Mouse (Mus musculus) forebrain, postnatal 0 days (tissue): ENCODE measurements around the gene Olfr672. TPM values are rescaled to one million over a fixed set of nuclear protein-coding genes. Genes with fewer than 3 reads are reported as not detected.
A peak's percentile ranks its signal among the peaks of the same experiment; 100 is the strongest.
"Not testable (repeated sequence)": the region's sequence is repeated elsewhere in the genome, so short reads cannot be mapped to it uniquely, and the experiment has no call there.

Experiments used
- ATAC-seq: fragments of 200-750 bp; cut with Nextera tagmentation; 2 replicates; pipeline ENCODE4 v1.8.0; 2017; ENCODE audit warnings: mild to moderate bottlenecking, moderate library complexity
- DNase-seq: peaks from one replicate; pipeline ENCODE4 v3.0.0-alpha.2; 2015
- H3K27ac ChIP-seq: fragments of 300-500 bp; sonication (generic); 2 replicates; pipeline ENCODE4 v1.5.1; 2014; ENCODE audit warnings: low read depth, mild to moderate bottlenecking, antibody characterized with exemption, low read length, moderate library complexity, mixed read lengths
- H3K27me3 ChIP-seq: fragments of 300-500 bp; sonication (generic); 2 replicates; pipeline ENCODE4 v1.6.1; 2014; ENCODE audit warnings: mild to moderate bottlenecking, low read length, mixed read lengths; ENCODE audit not compliant: insufficient read depth
- H3K36me3 ChIP-seq: fragments of 300-500 bp; sonication (generic); 2 replicates; pipeline ENCODE4 v1.6.1; 2014; ENCODE audit warnings: mild to moderate bottlenecking, moderate library complexity; ENCODE audit not compliant: insufficient read depth
- H3K4me1 ChIP-seq: fragments of 300-500 bp; sonication (generic); 2 replicates; pipeline ENCODE4 v1.6.1; 2014; ENCODE audit warnings: antibody characterized with exemption; ENCODE audit not compliant: insufficient read depth
- H3K4me2 ChIP-seq: fragments of 300-500 bp; sonication (generic); 2 replicates; pipeline ENCODE4 v1.6.1; 2014; ENCODE audit warnings: low read depth, mild to moderate bottlenecking, moderate library complexity
- H3K4me3 ChIP-seq: fragments of 300-500 bp; sonication (generic); 2 replicates; pipeline ENCODE4 v1.5.1; 2014; ENCODE audit warnings: low read depth, low read length, mixed read lengths
- H3K9ac ChIP-seq: fragments of 300-500 bp; sonication (generic); 2 replicates; pipeline ENCODE4 v1.6.1; 2014; ENCODE audit warnings: mild to moderate bottlenecking
- H3K9me3 ChIP-seq: fragments of 300-500 bp; sonication (generic); 2 replicates; pipeline ENCODE4 v1.6.1; 2016; ENCODE audit warnings: low read length
- CTCF ChIP-seq: sonication (generic); IDR thresholded peaks from 2 replicates; pipeline ENCODE4 v1.5.1; 2016; ENCODE audit warnings: antibody characterized with exemption, control low read depth, low read depth
- WGBS: fragments of 180-500 bp; shearing (Covaris S2); extraction: QIAGEN DNeasy Blood & Tissue Kit; methylation state at CpG from one replicate; pipeline ENCODE4 v1.1.7; 2014; 5-methylcytosine and 5-hydroxymethylcytosine counted together
- polyA plus RNA-seq: library from polyadenylated mRNA; unstranded; fragments of >200 nt; fragmentation: Nextera tagmentation; extraction: Ambion mirVana; gene quantifications from 2 replicates; pipeline ENCODE4 v1.2.1, GENCODE M21; 2015
- total RNA-seq: library from RNA; depleted of rRNA; stranded (reverse); fragments of >200 nt; gene quantifications from 2 replicates; pipeline ENCODE4 v1.2.3, GENCODE M21; 2014; rRNA removed

Olfr672 gene
- total RNA-seq = not detected in 2 replicates
- not detected in 2 replicates for polyA plus RNA-seq

DNA sequence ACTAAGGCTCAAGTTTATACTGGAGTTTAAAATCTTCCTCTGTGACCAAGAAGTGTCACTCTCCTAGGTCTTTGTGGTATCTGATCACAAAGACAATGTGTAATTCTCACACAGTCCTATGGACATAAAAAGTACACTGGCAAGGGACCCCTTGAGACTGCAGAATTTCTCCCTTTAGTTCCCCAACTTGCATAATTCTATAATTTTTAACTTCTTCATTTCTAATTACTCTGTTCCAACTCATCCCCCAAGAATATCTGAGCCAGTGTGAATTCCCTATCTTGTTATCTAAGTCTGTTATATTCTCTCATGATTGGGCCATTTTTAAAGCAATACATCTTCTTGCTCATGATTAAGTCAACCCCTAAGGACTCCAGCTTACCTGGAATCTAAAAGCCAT, at the start of gene Olfr672:
Olfr672 (minus strand) TSS at position 101 of the 400 bp plus-strand sequence.
- Histone ChIP-seq H3K4me3 (no peak within 1 kb of the TSS), H3K4me2 (no peak within 1 kb of the TSS), H3K27me3 (no peaks in the 10 kb centered on the region), H3K9ac (no peak within 1 kb of the TSS), H3K36me3 (no peaks in the 10 kb centered on the region), H3K4me1 (no peaks in the 10 kb centered on the region), H3K27ac (no peak within 1 kb of the TSS), H3K9me3 (no peaks in the 10 kb centered on the region)
- TF ChIP-seq CTCF = no peak
- ATAC-seq (no peak), DNase-seq (no peak)

DNA sequence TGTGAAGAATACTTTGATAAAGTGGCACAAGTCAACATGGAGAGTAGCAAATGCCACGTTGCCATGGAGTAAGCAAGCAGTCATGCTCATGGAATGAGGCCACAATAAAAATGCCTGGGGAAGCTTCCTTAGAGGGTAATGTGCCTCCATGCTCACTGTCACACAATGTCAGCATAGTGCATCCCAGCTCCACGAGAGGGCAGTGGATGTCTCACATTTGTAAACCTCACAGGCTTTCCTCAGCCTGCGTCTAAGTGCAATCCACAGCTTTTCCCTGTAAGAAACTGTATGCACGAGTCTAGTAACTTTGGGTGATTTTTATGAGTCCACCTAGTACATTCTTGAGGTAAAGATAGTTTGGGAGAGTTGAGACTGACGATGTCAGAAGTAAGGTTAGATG, 32.0 kb upstream of the Olfr672 start:
- H3K27me3 ChIP-seq, H3K4me3 ChIP-seq, H3K9ac ChIP-seq, H3K4me1 ChIP-seq, H3K36me3 ChIP-seq, H3K9me3 ChIP-seq, H3K4me2 ChIP-seq, H3K27ac ChIP-seq: not testable (repeated sequence)
- peak; percentile 6 for DNase-seq
- 0 out of 2 replicates have a peak, but pooled peaks have one; percentile 23 for ATAC-seq
- TF ChIP-seq CTCF = peak; percentile 40
- WGBS = 58% methylated on average over 5 of the region's 5 CpGs

DNA sequence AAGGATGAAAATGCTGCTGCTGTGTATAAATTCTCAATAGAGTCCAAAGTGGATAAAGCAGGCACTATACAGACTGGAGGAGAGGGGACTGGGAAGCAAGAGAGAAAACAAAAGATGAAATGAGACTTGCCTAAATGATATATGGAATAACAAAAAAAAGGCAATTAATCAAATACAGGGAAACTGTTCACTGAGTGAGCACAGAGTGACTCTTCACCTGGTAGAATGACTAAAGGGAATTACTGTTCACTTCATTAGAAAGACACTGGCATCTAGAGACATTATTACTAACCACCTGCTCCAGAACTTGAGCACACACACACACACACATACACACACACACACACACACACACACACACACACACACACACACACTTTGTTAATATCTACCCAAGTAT, 30.6 kb upstream of the Olfr672 start, which contains the start of gene Olfr676:
Olfr676 (plus strand) TSS at position 301 of the 400 bp plus-strand sequence.
- H3K9me3 ChIP-seq = no peaks in the 10 kb centered on the region
- ATAC-seq = no peak
- no peak within 1 kb of the TSS for H3K27ac ChIP-seq
- H3K4me2 ChIP-seq = no peak within 1 kb of the TSS
- DNase-seq = no peak
- no peak for TF ChIP-seq CTCF
- H3K4me3 ChIP-seq = no peak within 1 kb of the TSS
- H3K27me3 ChIP-seq = no peaks in the 10 kb centered on the region
- H3K4me1 ChIP-seq = no peaks in the 10 kb centered on the region
- no peaks in the 10 kb centered on the region for H3K36me3 ChIP-seq
- no peak within 1 kb of the TSS for H3K9ac ChIP-seq

DNA sequence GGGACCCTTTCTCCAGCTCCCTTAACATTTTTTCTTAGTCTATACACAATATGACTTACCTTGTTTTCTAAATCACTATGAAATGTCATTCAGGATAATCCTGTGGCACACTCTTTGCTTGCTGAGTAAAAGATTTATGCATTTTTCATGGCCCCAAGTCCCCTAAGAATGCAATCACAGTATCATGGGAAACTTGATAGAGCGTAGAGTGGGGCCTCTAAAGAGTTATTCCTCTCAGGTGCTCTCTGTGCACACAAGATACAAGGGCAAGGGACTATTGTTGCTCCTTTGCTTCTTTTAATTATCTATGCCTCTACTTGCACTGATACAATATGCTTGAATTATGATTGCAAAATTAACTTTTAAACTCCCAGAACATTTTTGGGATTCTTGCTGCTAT, 26.5 kb upstream of the Olfr672 start, which contains the start of gene Olfr675:
Olfr675 (minus strand) TSS at position 101 of the 400 bp plus-strand sequence.
- Histone ChIP-seq H3K9me3 (no peaks in the 10 kb centered on the region), H3K27me3 (no peaks in the 10 kb centered on the region), H3K4me3 (no peak within 1 kb of the TSS), H3K9ac (no peak within 1 kb of the TSS), H3K27ac (no peak within 1 kb of the TSS), H3K4me2 (no peak within 1 kb of the TSS), H3K4me1 (no peaks in the 10 kb centered on the region), H3K36me3 (no peaks in the 10 kb centered on the region)
- TF ChIP-seq CTCF = no peak
- ATAC-seq (no peak), DNase-seq (no peak)
- 89% methylated on average over 1 of the region's 1 CpGs for WGBS

GRCm38 (mm10) chr7:105022530-105022929, 20.7 kb upstream of the Olfr672 start:
- Histone ChIP-seq H3K4me2 (no peak overlapping the region), H3K9ac (no peak overlapping the region), H3K9me3 (no peaks in the 10 kb centered on the region), H3K4me3 (no peak overlapping the region), H3K36me3 (no peaks in the 10 kb centered on the region), H3K27me3 (no peaks in the 10 kb centered on the region), H3K4me1 (no peaks in the 10 kb centered on the region), H3K27ac (no peak overlapping the region)
- peak; percentile 49 for TF ChIP-seq CTCF
- DNase-seq = no peak
- ATAC-seq = no peak
- WGBS = 73% methylated on average over 1 of the region's 1 CpGs

- H3K27me3 ChIP-seq = no peaks in the 10 kb centered on the region
- no peaks in the 10 kb centered on the region for H3K9me3 ChIP-seq
- no peak within 1 kb of the TSS for H3K4me2 ChIP-seq
- no peak within 1 kb of the TSS for H3K9ac ChIP-seq
- DNase-seq (no peak), ATAC-seq (no peak)
- H3K36me3 ChIP-seq = no peaks in the 10 kb centered on the region
- no peaks in the 10 kb centered on the region for H3K4me1 ChIP-seq
- H3K27ac ChIP-seq = no peak within 1 kb of the TSS
- no peak within 1 kb of the TSS for H3K4me3 ChIP-seq
- no peak for TF ChIP-seq CTCF
- WGBS = 77% methylated on average over 1 of the region's 1 CpGs
Measured at GRCm38 (mm10) chr7:104979026-104979425, 22.8 kb downstream of the Olfr672 start, which contains the start of gene Olfr671. Gene Olfr671, minus strand, starts transcription at chr7:104979126.

- H3K4me1 ChIP-seq, H3K4me2 ChIP-seq, H3K36me3 ChIP-seq, H3K4me3 ChIP-seq, DNase-seq, H3K9ac ChIP-seq, H3K27ac ChIP-seq, H3K9me3 ChIP-seq, ATAC-seq, H3K27me3 ChIP-seq: not testable (repeated sequence)
- WGBS = 78% methylated on average over 2 of the region's 2 CpGs
Measured at GRCm38 (mm10) chr7:104972507-104972906, 29.3 kb downstream of the Olfr672 start.
